Mouse (Mus musculus): ENCODE data around the gene 1110008P14Rik.

The 1110008P14Rik gene

GRCm38 (mm10) chr2:32408429-32409424 lies 27.0 kb upstream of the 1110008P14Rik start:
- DNase-seq (ENCODE audit: low spot score in 2 of 2), result no peak

- DNase-seq (ENCODE audit: low spot score in 2 of 2), result no peak
These were observed 25.5 kb upstream of the 1110008P14Rik start for GRCm38 (mm10) chr2:32407144-32407824.

DNA sequence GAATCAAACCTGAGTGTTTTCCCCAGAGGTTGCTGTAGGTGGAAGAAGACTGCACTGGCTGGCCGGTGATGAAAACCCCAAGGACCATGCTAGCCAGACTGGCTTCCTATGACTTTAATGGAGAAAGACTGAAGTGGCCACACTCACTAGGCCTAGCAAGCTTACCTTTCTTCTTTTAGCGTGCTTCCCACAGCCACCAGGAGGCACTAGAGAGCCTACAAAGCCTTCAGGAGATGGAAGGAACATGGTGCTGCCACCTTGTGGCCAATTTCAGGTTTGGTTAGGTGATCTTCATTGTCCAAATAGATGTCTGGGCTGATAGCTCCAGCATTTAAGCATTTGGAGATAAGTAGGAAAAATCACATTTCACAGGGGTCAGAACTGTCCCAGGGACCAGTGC lies 22.9 kb upstream of the 1110008P14Rik start:
- peak; percentile 93 to 95 for DNase-seq (ENCODE audit: low spot score in 2 of 2)

GRCm38 (mm10) chr2:32396695-32397094 lies 15.0 kb upstream of the 1110008P14Rik start:
- no peak for DNase-seq (ENCODE audit: low spot score in 2 of 2)

- DNase-seq (ENCODE audit: low spot score in 2 of 2), result peak; percentile 70 to 81
These were observed 14.3 kb upstream of the 1110008P14Rik start for GRCm38 (mm10) chr2:32395946-32396621.

GRCm38 (mm10) chr2:32395484-32395945 lies 13.8 kb upstream of the 1110008P14Rik start, which contains the start of gene Ptges2:
Gene Ptges2, plus strand, starts transcription at chr2:32395896.
- peak; percentile 54 to 83 for DNase-seq (ENCODE audit: low spot score in 2 of 2)

DNA sequence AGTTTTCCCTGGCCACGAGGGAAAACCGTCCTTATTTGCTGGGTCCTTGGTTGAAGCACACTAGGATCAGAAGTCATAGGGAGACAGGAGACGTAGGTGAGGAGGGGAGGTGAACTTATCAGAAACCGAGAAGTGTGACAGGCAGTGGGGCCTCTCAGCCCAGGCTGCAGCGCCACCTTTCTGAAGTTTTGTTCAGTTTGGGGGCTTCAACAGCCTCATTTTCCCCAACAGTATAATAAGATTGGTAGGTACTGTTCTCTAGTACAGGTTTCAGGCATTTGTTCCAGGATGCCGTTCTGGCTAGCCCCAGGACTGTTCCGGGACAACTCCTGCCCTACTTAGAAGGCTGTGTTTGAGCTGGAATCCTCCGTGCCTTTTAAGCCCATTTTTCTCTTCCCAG lies 13.2 kb upstream of the 1110008P14Rik start:
- DNase-seq (ENCODE audit: low spot score in 2 of 2), result peak in 1 of 2 experiments; percentile 28

- no peak for DNase-seq (ENCODE audit: low spot score in 2 of 2)
These were observed 10.3 kb upstream of the 1110008P14Rik start for GRCm38 (mm10) chr2:32392063-32392462.

DNA sequence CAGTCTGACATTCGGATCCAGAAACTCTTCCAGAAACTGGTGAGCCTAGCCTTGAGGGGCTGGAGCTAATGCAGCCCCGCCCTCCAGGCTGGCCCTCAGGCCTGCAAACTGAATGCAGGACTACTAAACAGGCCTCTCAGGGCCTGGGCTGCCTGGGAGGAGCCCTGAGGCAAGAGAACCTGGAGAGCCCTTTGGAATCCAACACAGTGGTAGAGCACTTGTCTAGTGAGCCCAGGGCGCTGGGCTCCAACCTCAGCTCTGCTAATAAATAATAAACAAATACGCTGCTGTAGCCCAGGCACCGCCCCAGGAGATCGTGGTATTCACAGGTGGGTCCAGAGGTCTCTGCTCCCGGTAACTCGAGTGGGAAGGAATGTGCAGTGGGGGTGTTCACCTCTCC lies 9.1 kb upstream of the 1110008P14Rik start:
- DNase-seq (ENCODE audit: low spot score in 2 of 2), result no peak

DNA sequence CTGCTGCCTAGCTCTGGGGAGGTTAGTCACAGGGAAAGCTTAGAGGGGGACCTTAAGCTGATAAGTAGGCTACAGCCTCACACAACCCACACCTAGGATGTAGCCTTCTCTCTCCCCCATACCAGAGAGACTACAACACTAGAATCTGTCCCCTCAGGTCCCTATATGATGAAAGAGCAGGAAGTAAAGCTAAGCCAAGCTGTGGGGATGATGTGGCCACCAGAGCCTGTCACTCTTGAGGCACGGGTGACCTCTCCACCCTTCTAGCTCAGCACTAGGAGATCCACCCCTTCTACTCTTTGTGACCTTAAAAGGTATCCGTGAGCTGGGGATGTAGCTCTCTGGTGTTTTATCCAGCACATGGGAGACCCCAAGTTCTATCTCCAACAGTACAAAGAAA lies 7.4 kb upstream of the 1110008P14Rik start:
- no peak for DNase-seq (ENCODE audit: low spot score in 2 of 2)

GRCm38 (mm10) chr2:32387706-32388490 lies 6.2 kb upstream of the 1110008P14Rik start, which contains the start of gene Lcn2:
Gene Lcn2, minus strand, starts transcription at chr2:32388252.
- DNase-seq (ENCODE audit: low spot score in 2 of 2), result no peak

- DNase-seq (ENCODE audit: low spot score in 2 of 2), result no peak
These were observed 951 bp upstream of the 1110008P14Rik start for GRCm38 (mm10) chr2:32382689-32383088.

GRCm38 (mm10) chr2:32381141-32381774 lies 480 bp downstream of the 1110008P14Rik start:
- DNase-seq (ENCODE audit: low spot score in 2 of 2), result peak; percentile 41 to 50

- no peak for DNase-seq (ENCODE audit: low spot score in 2 of 2)
These were observed 1.7 kb downstream of the 1110008P14Rik start for GRCm38 (mm10) chr2:32380001-32380500.

DNA sequence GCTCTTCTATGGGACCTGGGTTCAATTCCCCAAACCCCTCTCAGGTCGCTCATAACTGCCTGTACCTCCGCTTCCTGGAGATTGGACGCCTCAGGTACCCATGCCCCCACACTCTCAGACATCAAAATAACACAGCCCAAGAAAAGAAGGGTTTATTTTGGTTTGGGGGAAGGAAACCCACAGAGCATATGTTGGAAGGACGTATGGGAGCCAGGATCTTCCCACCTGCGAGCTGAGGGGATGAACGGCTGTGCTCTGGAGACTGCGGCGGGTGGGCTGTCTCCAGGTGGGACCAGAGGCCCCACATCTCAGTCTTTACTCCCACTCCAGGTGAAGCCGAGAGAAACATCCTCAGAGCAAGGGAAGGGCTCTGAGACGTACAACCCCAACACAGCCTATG lies 4.8 kb downstream of the 1110008P14Rik start:
- no peak for DNase-seq (ENCODE audit: low spot score in 2 of 2)

DNA sequence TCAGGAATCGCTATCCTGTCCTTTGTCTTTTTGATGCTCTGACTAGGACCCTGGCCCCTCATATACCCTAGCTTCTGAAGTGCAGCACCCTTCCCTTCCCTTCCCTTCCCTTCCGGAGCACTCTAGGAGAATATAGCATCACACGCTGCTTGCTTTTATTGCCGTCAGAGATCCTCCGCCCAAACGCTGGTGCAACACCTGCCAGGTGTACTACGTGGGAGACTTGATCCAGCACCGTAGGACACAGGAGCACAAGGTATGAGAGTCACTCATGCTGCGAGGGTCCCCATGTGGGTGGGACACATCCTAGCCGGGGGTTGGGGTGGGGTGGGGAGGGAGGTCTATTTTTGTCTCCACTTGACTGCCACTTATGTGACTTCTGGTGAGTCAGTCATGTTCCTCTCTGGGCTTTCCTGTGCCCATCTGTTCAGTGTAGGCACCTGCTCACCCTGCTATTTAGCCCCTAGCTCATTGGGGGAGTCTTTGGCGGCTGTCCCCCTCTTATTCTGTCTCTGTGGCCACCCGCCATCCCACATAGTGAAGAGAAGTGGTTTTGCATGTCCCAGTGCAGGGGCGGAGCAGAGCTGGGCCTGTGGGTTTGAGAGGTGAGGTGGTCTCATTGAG lies 6.3 kb downstream of the 1110008P14Rik start:
- DNase-seq (ENCODE audit: low spot score in 2 of 2), result no peak

DNA sequence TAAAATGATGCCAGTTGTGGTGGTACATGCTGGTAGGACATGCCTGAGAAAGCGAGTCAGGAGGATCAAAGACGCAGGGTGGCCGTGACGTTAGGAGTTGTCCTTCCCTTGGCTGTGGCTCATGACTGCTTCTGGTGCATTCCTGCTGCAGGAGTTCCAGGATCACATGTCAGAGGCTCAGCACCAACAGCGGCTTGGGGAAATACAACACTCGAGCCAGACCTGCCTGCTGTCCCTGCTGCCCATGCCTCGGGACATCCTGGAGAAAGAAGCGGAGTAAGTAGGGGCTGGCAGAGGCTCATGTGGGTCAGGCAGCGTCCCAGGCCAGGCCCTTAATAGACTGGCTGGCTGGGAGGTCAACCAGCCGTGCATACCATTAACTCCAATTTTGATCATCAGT lies 7.5 kb downstream of the 1110008P14Rik start:
- no peak for DNase-seq (ENCODE audit: low spot score in 2 of 2)

DNA sequence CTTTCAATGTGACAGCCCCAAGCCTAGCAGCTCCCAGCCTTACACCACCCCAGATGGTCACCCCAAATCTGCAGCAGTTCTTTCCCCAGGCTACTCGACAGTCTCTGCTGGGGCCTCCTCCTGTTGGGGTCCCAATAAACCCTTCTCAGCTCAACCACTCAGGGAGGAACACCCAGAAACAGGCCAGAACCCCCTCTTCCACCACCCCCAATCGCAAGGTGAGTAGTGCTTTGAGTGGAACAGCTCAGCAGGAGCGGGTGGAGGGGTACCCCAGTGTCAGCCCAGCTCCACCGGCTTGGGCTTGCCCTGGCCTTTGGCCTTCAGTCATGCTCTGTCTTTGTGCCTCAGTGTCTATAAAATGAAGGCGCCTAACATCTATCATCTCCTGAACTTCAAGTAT lies 14.4 kb downstream of the 1110008P14Rik start:
- no peak for DNase-seq (ENCODE audit: low spot score in 2 of 2)

- DNase-seq (ENCODE audit: low spot score in 2 of 2), result no peak
These were observed 17.6 kb downstream of the 1110008P14Rik start for GRCm38 (mm10) chr2:32364121-32364520.
